Mouse (Mus musculus): ENCODE data around the gene Dbf4. TPM values are rescaled to one million over a fixed set of nuclear protein-coding genes. Genes with fewer than 3 reads are reported as not detected.

Gene Dbf4
- polyA plus RNA-seq, 2 experiments = 38.7 to 39.1 TPM

GRCm38 (mm10) chr5:8425899-8426298 lies 3.4 kb upstream of the Dbf4 start:
- WGBS = 72% methylated on average over 5 of the region's 5 CpGs
- no peak overlapping the region for H3K9ac ChIP-seq (ENCODE audit: low read depth, low read length, severe bottlenecking)
- peaks cover 4% of the 10 kb centered on the region; the same call in 1 of the 2 replicates for H3K36me3 ChIP-seq (ENCODE audit: control insufficient read depth, insufficient read depth, low read length)
- H3K9me3 ChIP-seq (ENCODE audit: control insufficient read depth, low read length) = no peaks in the 10 kb centered on the region
- H3K4me3 ChIP-seq (replicated peaks; ENCODE audit: low read length) = no peak overlapping the region
- DNase-seq (ENCODE audit: low spot score) (no peak), ATAC-seq (ENCODE audit: low FRiP score, low read depth) (no peak)
- no peak overlapping the region for H3K4me2 ChIP-seq (replicated peaks; ENCODE audit: low read depth, low read length, severe bottlenecking)
- TF ChIP-seq POLR2A (IDR thresholded peaks at IDR 0.05; ENCODE audit: borderline replicate concordance, extremely low read depth, insufficient read depth, insufficient read length) = no peak
- peaks cover 6% of the 10 kb centered on the region; the same call in 1 of the 2 replicates for H3K4me1 ChIP-seq (ENCODE audit: control insufficient read depth, insufficient read depth, low read length)
- H3K27ac ChIP-seq (replicated peaks; ENCODE audit: low read depth, low read length) = no peak overlapping the region
- H3K27me3 ChIP-seq (ENCODE audit: control insufficient read depth, insufficient read depth, low read length) = no peaks in the 10 kb centered on the region

DNA sequence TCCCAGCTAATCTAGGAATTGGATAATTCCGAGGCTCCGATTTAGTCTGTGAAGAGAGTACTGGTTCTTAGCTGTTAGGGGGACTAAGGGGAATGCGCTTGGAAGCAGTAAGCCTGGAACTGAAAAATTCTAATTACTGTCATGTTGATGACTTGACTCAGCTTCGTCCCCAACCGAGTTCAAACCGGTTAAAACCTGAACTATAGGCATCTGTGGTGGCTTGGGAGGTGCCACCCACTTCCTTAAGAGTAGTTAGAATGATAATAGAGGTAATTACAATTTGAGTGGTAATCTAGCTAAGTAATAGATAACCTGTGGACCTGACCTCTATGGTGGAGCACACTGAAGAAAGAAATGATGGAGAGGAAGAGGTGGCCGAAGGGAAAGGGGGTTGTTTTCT lies 1.6 kb upstream of the Dbf4 start:
- Histone ChIP-seq H3K4me2 (replicated peaks; ENCODE audit: low read depth, low read length, severe bottlenecking) (peak overlapping the region; percentile 64), H3K9ac (ENCODE audit: low read depth, low read length, severe bottlenecking) (no peak overlapping the region), H3K36me3 (ENCODE audit: control insufficient read depth, insufficient read depth, low read length) (peaks cover 9% of the 10 kb centered on the region), H3K4me3 (replicated peaks; ENCODE audit: low read length) (peak overlapping the region; percentile 84), H3K27ac (replicated peaks; ENCODE audit: low read depth, low read length) (no peak overlapping the region), H3K9me3 (ENCODE audit: control insufficient read depth, low read length) (no peaks in the 10 kb centered on the region), H3K4me1 (ENCODE audit: control insufficient read depth, insufficient read depth, low read length) (peaks cover 6% of the 10 kb centered on the region; the same call in 1 of the 2 replicates), H3K27me3 (ENCODE audit: control insufficient read depth, insufficient read depth, low read length) (no peaks in the 10 kb centered on the region)
- no peak for TF ChIP-seq POLR2A (IDR thresholded peaks at IDR 0.05; ENCODE audit: borderline replicate concordance, extremely low read depth, insufficient read depth, insufficient read length)
- ATAC-seq (ENCODE audit: low FRiP score, low read depth) (no peak), DNase-seq (ENCODE audit: low spot score) (no peak)
- WGBS = 28% methylated on average over 7 of the region's 7 CpGs

DNA sequence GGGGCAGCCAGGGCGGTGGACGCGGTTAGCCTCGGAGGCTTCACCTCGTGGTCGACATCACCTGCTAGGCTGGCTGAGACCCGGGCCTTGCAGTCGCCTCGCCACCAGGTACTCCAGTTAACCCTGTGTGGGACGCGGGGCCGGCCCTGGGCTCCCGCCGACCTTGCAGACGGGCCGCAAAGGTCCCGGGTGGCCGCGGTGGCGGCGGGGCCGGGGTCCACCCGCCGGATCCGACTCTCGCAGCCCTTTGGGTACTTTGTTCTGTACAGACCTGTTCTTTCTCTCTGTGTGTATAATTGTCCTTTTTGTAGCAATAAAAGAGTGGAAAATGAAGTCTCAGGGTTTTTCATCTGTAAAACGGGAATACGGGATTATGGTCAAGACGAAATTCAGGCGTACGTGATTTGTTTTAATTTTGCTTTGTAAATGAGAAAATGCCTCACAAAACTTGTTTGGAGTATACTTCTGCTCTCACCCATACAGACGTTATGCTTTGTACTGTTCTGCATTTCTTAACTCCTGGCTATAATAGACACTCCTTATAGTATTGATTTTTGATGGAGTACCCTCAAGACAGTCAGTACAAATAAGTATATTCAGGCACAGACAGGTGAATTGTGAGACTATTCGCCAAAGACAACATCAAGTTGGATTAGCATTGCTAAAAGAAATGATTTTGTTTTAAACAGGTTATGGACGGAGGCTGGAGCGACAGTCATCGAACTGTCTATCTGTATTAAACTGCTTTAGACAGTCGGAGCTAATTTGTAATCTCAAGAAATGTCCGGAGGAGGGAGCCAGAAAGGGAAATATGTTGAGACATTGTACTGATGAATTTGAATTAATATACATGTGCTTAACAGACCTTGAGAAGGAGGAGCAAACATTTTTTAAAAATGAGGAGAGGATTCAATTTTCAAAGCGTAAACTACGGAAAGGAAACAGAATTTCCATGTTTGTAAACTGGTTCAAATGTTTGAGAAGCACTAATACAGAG lies 714 bp upstream of the Dbf4 start:
- H3K4me1 ChIP-seq (ENCODE audit: control insufficient read depth, insufficient read depth, low read length) = peaks cover 6% of the 10 kb centered on the region; the same call in 1 of the 2 replicates
- peak; percentile 63 for ATAC-seq (ENCODE audit: low FRiP score, low read depth)

DNA sequence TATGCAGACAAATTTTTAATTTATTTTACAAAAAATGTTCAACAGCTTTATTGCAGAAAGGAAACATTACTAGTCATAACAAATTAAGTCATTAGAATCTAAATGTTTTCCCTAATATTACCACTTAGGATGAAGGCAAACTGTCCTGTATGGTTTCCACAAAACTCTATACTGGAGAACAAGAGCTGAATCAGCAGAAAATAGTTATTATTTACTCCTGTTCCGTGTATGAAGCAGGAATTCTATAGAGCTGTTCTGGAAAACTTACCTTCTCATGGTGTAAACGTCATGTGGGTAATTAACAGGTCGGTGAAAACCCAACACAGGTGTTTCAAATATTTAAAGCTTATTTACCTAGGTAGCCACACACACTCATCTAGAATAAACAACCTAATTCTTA lies 1.1 kb downstream of the Dbf4 start:
- no peak for ATAC-seq (ENCODE audit: low FRiP score, low read depth)
- peak overlapping the region; percentile 64 for H3K4me2 ChIP-seq (replicated peaks; ENCODE audit: low read depth, low read length, severe bottlenecking)
- whole genome bisulfite sequencing = 5% methylated on average over 3 of the region's 3 CpGs
- 0 out of 2 replicates have a peak overlapping the region, but pooled peaks have one; percentile 80 for H3K9ac ChIP-seq (ENCODE audit: low read depth, low read length, severe bottlenecking)
- H3K27me3 ChIP-seq (ENCODE audit: control insufficient read depth, insufficient read depth, low read length) = no peaks in the 10 kb centered on the region
- H3K27ac ChIP-seq (replicated peaks; ENCODE audit: low read depth, low read length) = no peak overlapping the region
- DNase-seq (ENCODE audit: low spot score) = no peak
- peak overlapping the region; percentile 84 for H3K4me3 ChIP-seq (replicated peaks; ENCODE audit: low read length)
- no peak for TF ChIP-seq POLR2A (IDR thresholded peaks at IDR 0.05; ENCODE audit: borderline replicate concordance, extremely low read depth, insufficient read depth, insufficient read length)
- peaks cover 6% of the 10 kb centered on the region; the same call in 1 of the 2 replicates for H3K4me1 ChIP-seq (ENCODE audit: control insufficient read depth, insufficient read depth, low read length)
- H3K36me3 ChIP-seq (ENCODE audit: control insufficient read depth, insufficient read depth, low read length) = peaks cover 18% of the 10 kb centered on the region
- no peaks in the 10 kb centered on the region for H3K9me3 ChIP-seq (ENCODE audit: control insufficient read depth, low read length)

More for the DNA sequence above, 714 bp upstream of the Dbf4 start:
- Histone ChIP-seq H3K4me2 (replicated peaks; ENCODE audit: low read depth, low read length, severe bottlenecking) (peak overlapping the region; percentile 64), H3K27ac (replicated peaks; ENCODE audit: low read depth, low read length) (peak overlapping the region; percentile 67; the same call in 1 of the 2 replicates), H3K27me3 (ENCODE audit: control insufficient read depth, insufficient read depth, low read length) (no peaks in the 10 kb centered on the region), H3K36me3 (ENCODE audit: control insufficient read depth, insufficient read depth, low read length) (peaks cover 15% of the 10 kb centered on the region), H3K4me3 (replicated peaks; ENCODE audit: low read length) (peak overlapping the region; percentile 84), H3K9ac (ENCODE audit: low read depth, low read length, severe bottlenecking) (peak overlapping the region; percentile 80), H3K9me3 (ENCODE audit: control insufficient read depth, low read length) (no peaks in the 10 kb centered on the region)
- no peak for TF ChIP-seq POLR2A (IDR thresholded peaks at IDR 0.05; ENCODE audit: borderline replicate concordance, extremely low read depth, insufficient read depth, insufficient read length)
- 1% methylated on average over 40 of the region's 40 CpGs for WGBS
- peak; percentile 12 for DNase-seq (ENCODE audit: low spot score)

DNA sequence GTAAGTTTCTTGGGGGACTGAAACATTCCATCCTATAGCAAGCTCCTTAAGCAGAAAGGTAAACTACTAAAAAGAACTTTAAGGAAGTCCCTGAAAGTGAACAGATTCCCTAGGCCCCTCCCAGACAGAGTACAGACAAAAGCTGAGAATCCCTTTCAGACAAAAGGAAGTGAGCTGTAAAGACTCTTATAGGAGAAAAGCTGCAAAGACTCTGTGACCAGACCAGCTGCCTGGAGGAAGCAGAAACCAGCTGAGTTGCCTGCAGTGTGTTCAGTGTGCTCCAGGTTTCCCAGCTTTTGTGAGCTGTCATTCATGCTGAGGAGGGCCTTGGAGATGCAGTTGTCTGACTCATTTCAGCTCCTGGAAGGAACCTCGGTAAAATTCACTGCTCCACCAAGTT lies 5.1 kb downstream of the Dbf4 start:
- DNase-seq (ENCODE audit: low spot score) = no peak
- Histone ChIP-seq H3K27ac (replicated peaks; ENCODE audit: low read depth, low read length) (no peak overlapping the region), H3K4me1 (ENCODE audit: control insufficient read depth, insufficient read depth, low read length) (peaks cover 4% of the 10 kb centered on the region; the same call in 1 of the 2 replicates), H3K36me3 (ENCODE audit: control insufficient read depth, insufficient read depth, low read length) (peaks cover 28% of the 10 kb centered on the region), H3K9ac (ENCODE audit: low read depth, low read length, severe bottlenecking) (no peak overlapping the region), H3K4me2 (replicated peaks; ENCODE audit: low read depth, low read length, severe bottlenecking) (no peak overlapping the region), H3K9me3 (ENCODE audit: control insufficient read depth, low read length) (no peaks in the 10 kb centered on the region), H3K4me3 (replicated peaks; ENCODE audit: low read length) (no peak overlapping the region), H3K27me3 (ENCODE audit: control insufficient read depth, insufficient read depth, low read length) (no peaks in the 10 kb centered on the region)
- WGBS = 56% methylated on average over 1 of the region's 1 CpGs
- ATAC-seq (ENCODE audit: low FRiP score, low read depth) = no peak
- TF ChIP-seq POLR2A (IDR thresholded peaks at IDR 0.05; ENCODE audit: borderline replicate concordance, extremely low read depth, insufficient read depth, insufficient read length) = no peak

All from limb, embryonic 14.5 days (tissue).